Mouse (Mus musculus): ENCODE measurements at regions not wholly inside any gene's neighbourhood (a gene's known extent, or its start where the extent isn't known, plus 50 kb on each side); places are given as distances from the start of the nearest gene placed in this dataset.
"Not testable (repeated sequence)": the region's sequence is repeated elsewhere in the genome, so short reads cannot be mapped to it uniquely, and the experiment has no call there.

DNA sequence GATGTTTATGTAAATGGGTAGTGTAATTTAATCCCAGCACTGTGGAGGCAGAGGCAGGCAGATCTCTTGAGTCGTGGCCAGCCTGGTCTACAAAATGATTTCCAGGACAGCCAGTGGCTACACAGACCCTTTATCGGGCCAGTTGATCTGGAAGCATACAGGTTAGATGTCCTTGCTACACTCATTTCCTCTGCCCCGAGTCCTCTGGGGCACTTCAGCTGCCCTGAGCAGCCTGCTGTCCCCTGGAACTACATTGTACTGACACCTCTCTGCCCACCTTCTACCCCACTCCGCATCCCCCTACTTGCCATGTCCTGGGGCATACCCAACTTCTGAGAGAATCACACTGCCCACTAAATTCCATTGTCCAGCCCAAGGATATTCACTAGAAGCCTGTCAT lies 60.6 kb upstream of the Helt start:
- no peaks in the 10 kb centered on the region for H3K36me3 ChIP-seq (ENCODE audit: control insufficient read depth, insufficient read depth, low read length)
- ATAC-seq (replicated peaks; ENCODE audit: low FRiP score, low TSS enrichment, low read depth) (no peak), DNase-seq (ENCODE audit: low spot score) (no peak)
- WGBS = 92% methylated on average over 4 of the region's 4 CpGs
- H3K27me3 ChIP-seq (replicated peaks; ENCODE audit: control insufficient read depth, insufficient read depth, low read length) = no peaks in the 10 kb centered on the region
- peaks cover 3% of the 10 kb centered on the region; the same call in 1 of the 2 replicates for H3K9me3 ChIP-seq (ENCODE audit: control insufficient read depth, low read length)
- H3K4me3 ChIP-seq (ENCODE audit: low read depth, low read length) = no peak overlapping the region
- no peaks in the 10 kb centered on the region for H3K4me1 ChIP-seq (replicated peaks; ENCODE audit: control insufficient read depth, insufficient read depth, low read length)
- H3K27ac ChIP-seq (ENCODE audit: low read depth) = no peak overlapping the region
- H3K4me2 ChIP-seq (ENCODE audit: low read length) = no peak overlapping the region
- H3K9ac ChIP-seq (ENCODE audit: low read length) = no peak overlapping the region

DNA sequence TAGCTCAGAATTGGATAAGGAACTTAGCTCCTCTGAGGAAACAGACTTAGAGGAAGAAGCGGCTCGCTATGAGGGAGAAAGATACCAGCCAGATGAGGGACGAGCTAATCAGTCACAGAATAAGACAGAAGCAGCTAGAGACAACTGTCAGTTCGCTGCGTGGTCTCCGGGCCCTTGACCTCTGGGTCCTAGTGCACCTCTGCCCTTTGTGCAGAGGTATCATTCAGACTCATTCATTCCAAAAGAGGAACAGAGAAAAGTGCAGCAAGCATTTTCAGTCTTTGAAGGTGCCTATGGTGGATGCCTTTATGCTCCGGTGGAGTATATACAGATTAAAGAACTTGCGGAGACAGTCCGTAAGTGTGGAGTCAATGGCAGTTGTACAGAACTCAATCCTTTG lies 63.5 kb upstream of the Helt start:
- H3K4me1 ChIP-seq (replicated peaks; ENCODE audit: control insufficient read depth, insufficient read depth, low read length); H3K27ac ChIP-seq (ENCODE audit: low read depth); DNase-seq (ENCODE audit: low spot score); H3K4me2 ChIP-seq (ENCODE audit: low read length); ATAC-seq (replicated peaks; ENCODE audit: low FRiP score, low TSS enrichment, low read depth); H3K36me3 ChIP-seq (ENCODE audit: control insufficient read depth, insufficient read depth, low read length); H3K9me3 ChIP-seq (ENCODE audit: control insufficient read depth, low read length); H3K4me3 ChIP-seq (ENCODE audit: low read depth, low read length); H3K27me3 ChIP-seq (replicated peaks; ENCODE audit: control insufficient read depth, insufficient read depth, low read length); H3K9ac ChIP-seq (ENCODE audit: low read length): not testable (repeated sequence)
- 96% methylated on average over 9 of the region's 9 CpGs for WGBS

DNA sequence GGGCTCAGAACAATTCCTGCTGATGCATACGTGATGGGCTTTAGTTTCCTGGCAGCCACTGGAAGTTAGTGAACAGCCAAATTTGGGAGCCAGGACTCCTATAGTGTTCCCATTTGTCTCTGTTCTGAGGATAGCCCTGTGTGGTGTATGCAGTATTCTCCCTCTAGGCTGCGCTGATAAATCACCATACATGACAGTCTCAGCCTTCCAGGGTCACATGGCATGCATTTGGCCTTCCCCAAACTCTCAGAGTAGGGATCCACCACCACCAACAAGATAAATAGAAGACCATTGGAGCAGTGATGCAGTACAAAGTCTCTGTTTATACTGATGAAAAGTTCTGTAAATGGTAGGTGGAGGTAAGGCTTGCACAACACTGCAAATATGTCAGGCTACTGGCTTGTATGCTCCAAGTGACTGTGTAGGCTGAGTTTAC lies 68.4 kb upstream of the Helt start:
- no peak overlapping the region for H3K27ac ChIP-seq (ENCODE audit: low read depth)
- no peaks in the 10 kb centered on the region for H3K4me1 ChIP-seq (replicated peaks; ENCODE audit: control insufficient read depth, insufficient read depth, low read length)
- no peaks in the 10 kb centered on the region for H3K36me3 ChIP-seq (ENCODE audit: control insufficient read depth, insufficient read depth, low read length)
- ATAC-seq (replicated peaks; ENCODE audit: low FRiP score, low TSS enrichment, low read depth) (no peak), DNase-seq (ENCODE audit: low spot score) (no peak)
- no peaks in the 10 kb centered on the region for H3K27me3 ChIP-seq (replicated peaks; ENCODE audit: control insufficient read depth, insufficient read depth, low read length)
- H3K9me3 ChIP-seq (ENCODE audit: control insufficient read depth, low read length) = no peaks in the 10 kb centered on the region
- H3K9ac ChIP-seq (ENCODE audit: low read length) = no peak overlapping the region
- WGBS = 82% methylated on average over 2 of the region's 2 CpGs
- no peak overlapping the region for H3K4me2 ChIP-seq (ENCODE audit: low read length)
- no peak overlapping the region for H3K4me3 ChIP-seq (ENCODE audit: low read depth, low read length)

DNA sequence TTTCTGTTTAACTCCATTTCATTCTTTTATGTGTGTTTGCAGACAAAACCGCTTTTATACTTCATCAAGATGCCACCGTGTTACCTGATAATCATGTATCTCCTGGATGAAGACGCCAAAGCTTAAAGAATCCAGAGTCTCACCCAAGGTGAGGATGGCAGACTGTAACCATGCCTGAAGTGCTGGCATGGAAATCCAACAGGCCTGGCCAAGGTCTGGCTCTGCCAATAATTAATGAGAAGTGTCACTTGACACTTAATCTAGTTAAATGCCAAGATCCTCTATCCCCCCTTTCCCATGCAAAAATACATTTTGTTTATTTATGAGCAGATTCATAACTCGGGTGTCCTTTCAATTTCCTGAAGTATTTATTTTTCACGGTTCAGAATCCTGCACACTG lies 71.2 kb upstream of the Helt start:
- 80% methylated on average over 5 of the region's 5 CpGs for WGBS
- ATAC-seq (replicated peaks; ENCODE audit: low FRiP score, low TSS enrichment, low read depth) = no peak
- no peak overlapping the region for H3K4me3 ChIP-seq (ENCODE audit: low read depth, low read length)

DNA sequence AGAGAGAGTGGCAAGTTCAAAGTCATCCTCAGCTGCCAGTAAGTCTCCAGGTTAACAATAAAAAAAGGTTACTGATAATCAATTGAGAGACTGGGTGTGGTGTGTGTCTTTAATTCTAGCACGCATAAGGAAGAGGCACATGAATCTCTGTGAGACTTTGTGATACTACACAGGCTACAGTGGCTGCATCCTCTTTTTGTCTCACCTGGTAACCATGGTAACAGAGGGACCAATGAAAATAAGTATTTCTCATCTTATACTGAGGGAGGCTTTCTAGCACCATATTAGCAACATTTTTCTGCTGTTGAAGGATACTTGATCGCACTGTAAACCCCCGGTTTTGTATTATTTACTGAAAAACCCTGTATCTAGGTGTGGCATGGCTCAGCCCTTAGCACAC lies 72.7 kb upstream of the Helt start:
- ATAC-seq (replicated peaks; ENCODE audit: low FRiP score, low TSS enrichment, low read depth) (no peak), DNase-seq (ENCODE audit: low spot score) (no peak)
- Histone ChIP-seq H3K4me1 (replicated peaks; ENCODE audit: control insufficient read depth, insufficient read depth, low read length) (no peaks in the 10 kb centered on the region), H3K36me3 (ENCODE audit: control insufficient read depth, insufficient read depth, low read length) (no peaks in the 10 kb centered on the region), H3K27ac (ENCODE audit: low read depth) (no peak overlapping the region), H3K9me3 (ENCODE audit: control insufficient read depth, low read length) (no peaks in the 10 kb centered on the region), H3K4me2 (ENCODE audit: low read length) (no peak overlapping the region), H3K9ac (ENCODE audit: low read length) (no peak overlapping the region), H3K4me3 (ENCODE audit: low read depth, low read length) (no peak overlapping the region), H3K27me3 (replicated peaks; ENCODE audit: control insufficient read depth, insufficient read depth, low read length) (no peaks in the 10 kb centered on the region)
- WGBS = 88% methylated on average over 3 of the region's 3 CpGs

More for the DNA sequence above, 71.2 kb upstream of the Helt start:
- no peaks in the 10 kb centered on the region for H3K36me3 ChIP-seq (ENCODE audit: control insufficient read depth, insufficient read depth, low read length)
- no peak overlapping the region for H3K4me2 ChIP-seq (ENCODE audit: low read length)
- no peak overlapping the region for H3K27ac ChIP-seq (ENCODE audit: low read depth)
- no peaks in the 10 kb centered on the region for H3K4me1 ChIP-seq (replicated peaks; ENCODE audit: control insufficient read depth, insufficient read depth, low read length)
- no peaks in the 10 kb centered on the region for H3K9me3 ChIP-seq (ENCODE audit: control insufficient read depth, low read length)
- no peaks in the 10 kb centered on the region for H3K27me3 ChIP-seq (replicated peaks; ENCODE audit: control insufficient read depth, insufficient read depth, low read length)
- H3K9ac ChIP-seq (ENCODE audit: low read length) = no peak overlapping the region
- no peak for DNase-seq (ENCODE audit: low spot score)

DNA sequence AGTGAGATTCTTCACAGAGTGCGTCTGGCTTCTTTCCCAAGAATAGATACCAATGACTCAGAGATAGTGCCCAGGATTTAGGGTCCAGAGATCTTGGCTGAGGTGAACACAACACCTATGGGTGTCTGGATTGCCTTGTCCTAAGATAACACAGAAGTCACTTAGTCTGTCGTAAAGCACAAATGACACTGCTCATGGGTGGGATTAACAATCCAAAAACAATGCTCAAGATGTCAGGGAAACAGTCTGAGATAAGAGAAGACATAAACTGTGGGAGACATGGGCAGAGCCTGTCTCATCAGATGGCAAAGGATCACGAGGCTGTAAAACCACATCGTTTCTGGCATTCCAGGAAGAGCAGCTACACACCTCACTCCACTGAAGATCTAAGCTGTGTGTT lies 79.6 kb upstream of the Helt start:
- no peak overlapping the region for H3K9ac ChIP-seq (ENCODE audit: low read length)
- H3K4me1 ChIP-seq (replicated peaks; ENCODE audit: control insufficient read depth, insufficient read depth, low read length) = no peaks in the 10 kb centered on the region
- H3K27me3 ChIP-seq (replicated peaks; ENCODE audit: control insufficient read depth, insufficient read depth, low read length) = no peaks in the 10 kb centered on the region
- ATAC-seq (replicated peaks; ENCODE audit: low FRiP score, low TSS enrichment, low read depth) (no peak), DNase-seq (ENCODE audit: low spot score) (no peak)
- WGBS = 29% methylated on average over 4 of the region's 4 CpGs
- H3K9me3 ChIP-seq (ENCODE audit: control insufficient read depth, low read length) = no peaks in the 10 kb centered on the region
- H3K36me3 ChIP-seq (ENCODE audit: control insufficient read depth, insufficient read depth, low read length) = no peaks in the 10 kb centered on the region
- no peak overlapping the region for H3K4me3 ChIP-seq (ENCODE audit: low read depth, low read length)
- H3K27ac ChIP-seq (ENCODE audit: low read depth) = no peak overlapping the region
- no peak overlapping the region for H3K4me2 ChIP-seq (ENCODE audit: low read length)

DNA sequence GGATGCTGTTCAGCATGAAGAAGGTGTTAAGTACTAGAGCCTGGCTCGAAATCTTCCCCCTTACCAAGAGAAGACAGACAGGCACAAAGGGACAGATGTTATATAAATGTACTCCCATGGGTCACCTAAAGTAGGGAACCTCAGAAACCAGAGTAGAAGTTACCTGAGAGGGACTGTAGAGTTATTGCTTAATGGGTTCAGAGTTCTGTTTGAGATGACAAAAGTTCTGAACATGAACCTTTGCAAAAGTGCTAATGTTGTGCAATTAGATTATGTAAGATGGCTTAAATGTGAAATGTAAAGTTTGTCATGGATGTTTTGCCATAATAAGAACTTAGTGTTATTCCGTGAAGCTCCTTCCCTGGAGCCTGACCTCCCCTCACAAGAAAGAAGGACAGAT lies 81.5 kb upstream of the Helt start:
- no peak overlapping the region for H3K27ac ChIP-seq (ENCODE audit: low read depth)
- no peaks in the 10 kb centered on the region for H3K36me3 ChIP-seq (ENCODE audit: control insufficient read depth, insufficient read depth, low read length)
- no peaks in the 10 kb centered on the region for H3K4me1 ChIP-seq (replicated peaks; ENCODE audit: control insufficient read depth, insufficient read depth, low read length)
- H3K9me3 ChIP-seq (ENCODE audit: control insufficient read depth, low read length) = no peaks in the 10 kb centered on the region
- H3K4me3 ChIP-seq (ENCODE audit: low read depth, low read length) = no peak overlapping the region
- no peak overlapping the region for H3K4me2 ChIP-seq (ENCODE audit: low read length)
- H3K9ac ChIP-seq (ENCODE audit: low read length) = no peak overlapping the region
- no peak for ATAC-seq (replicated peaks; ENCODE audit: low FRiP score, low TSS enrichment, low read depth)
- WGBS = 83% methylated on average over 2 of the region's 2 CpGs
- DNase-seq (ENCODE audit: low spot score) = no peak
- no peaks in the 10 kb centered on the region for H3K27me3 ChIP-seq (replicated peaks; ENCODE audit: control insufficient read depth, insufficient read depth, low read length)

DNA sequence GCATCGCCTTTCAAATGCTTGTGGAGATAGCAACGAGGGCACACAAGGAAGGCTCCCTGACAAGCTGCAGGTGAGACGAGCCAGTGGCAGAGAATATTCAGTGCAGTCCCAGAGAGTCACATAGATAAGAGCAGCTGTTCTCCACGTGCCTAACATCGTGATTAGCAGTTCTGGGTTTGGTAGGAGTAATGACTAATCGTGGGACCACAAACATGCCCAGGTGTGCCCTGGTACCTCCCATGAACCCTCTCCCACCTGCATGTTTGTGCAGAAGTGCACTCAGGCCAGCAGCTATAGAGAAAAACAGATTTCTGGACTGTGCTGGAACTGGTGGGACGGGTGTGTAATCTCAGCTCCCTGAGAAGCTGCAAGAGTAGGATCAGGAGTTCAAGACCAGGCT lies 85.9 kb upstream of the Acsl1 start:
- Histone ChIP-seq H3K4me2 (ENCODE audit: low read length) (no peak overlapping the region), H3K9me3 (ENCODE audit: control insufficient read depth, low read length) (no peaks in the 10 kb centered on the region), H3K36me3 (ENCODE audit: control insufficient read depth, insufficient read depth, low read length) (no peaks in the 10 kb centered on the region), H3K4me1 (replicated peaks; ENCODE audit: control insufficient read depth, insufficient read depth, low read length) (no peaks in the 10 kb centered on the region), H3K27me3 (replicated peaks; ENCODE audit: control insufficient read depth, insufficient read depth, low read length) (no peaks in the 10 kb centered on the region), H3K9ac (ENCODE audit: low read length) (no peak overlapping the region), H3K27ac (ENCODE audit: low read depth) (no peak overlapping the region), H3K4me3 (ENCODE audit: low read depth, low read length) (no peak overlapping the region)
- ATAC-seq (replicated peaks; ENCODE audit: low FRiP score, low TSS enrichment, low read depth) = no peak
- DNase-seq (ENCODE audit: low spot score) = no peak
- WGBS = 81% methylated on average over 7 of the region's 7 CpGs

DNA sequence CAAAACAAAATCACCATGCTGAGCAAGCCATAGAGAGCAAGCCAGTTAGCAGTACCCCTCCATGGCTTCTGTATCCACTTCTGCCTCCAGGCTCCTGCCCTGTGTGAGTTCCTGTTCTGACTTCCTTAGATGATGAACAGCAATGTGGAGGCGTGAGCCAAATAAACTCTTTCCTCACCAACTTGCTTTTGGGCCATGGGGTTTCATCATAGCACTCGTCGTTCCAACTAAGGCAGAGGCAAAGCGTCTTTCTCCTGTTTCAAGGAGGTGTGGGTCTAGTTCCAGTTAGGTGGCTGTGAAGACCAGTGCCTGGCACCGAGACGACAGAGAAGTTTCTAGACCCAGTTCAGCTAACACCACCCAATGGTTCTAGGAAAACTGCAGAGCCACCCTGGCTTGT lies 85.0 kb upstream of the Acsl1 start:
- Histone ChIP-seq H3K4me2 (ENCODE audit: low read length) (no peak overlapping the region), H3K27me3 (replicated peaks; ENCODE audit: control insufficient read depth, insufficient read depth, low read length) (no peaks in the 10 kb centered on the region), H3K36me3 (ENCODE audit: control insufficient read depth, insufficient read depth, low read length) (no peaks in the 10 kb centered on the region), H3K4me1 (replicated peaks; ENCODE audit: control insufficient read depth, insufficient read depth, low read length) (no peaks in the 10 kb centered on the region), H3K9ac (ENCODE audit: low read length) (no peak overlapping the region), H3K4me3 (ENCODE audit: low read depth, low read length) (no peak overlapping the region), H3K27ac (ENCODE audit: low read depth) (no peak overlapping the region), H3K9me3 (ENCODE audit: control insufficient read depth, low read length) (no peaks in the 10 kb centered on the region)
- no peak for DNase-seq (ENCODE audit: low spot score)
- ATAC-seq (replicated peaks; ENCODE audit: low FRiP score, low TSS enrichment, low read depth) = no peak
- WGBS = 89% methylated on average over 6 of the region's 6 CpGs

Measured in intestine, embryonic 14.5 days (tissue).